Mouse (Mus musculus): ENCODE measurements around the gene Mcat. TPM values are rescaled to one million over a fixed set of nuclear protein-coding genes. Genes with fewer than 3 reads are reported as not detected.

The Mcat gene
- total and polyA plus RNA-seq, 3 experiments, result 32.2 to 40.8 (median 38.7) TPM

DNA sequence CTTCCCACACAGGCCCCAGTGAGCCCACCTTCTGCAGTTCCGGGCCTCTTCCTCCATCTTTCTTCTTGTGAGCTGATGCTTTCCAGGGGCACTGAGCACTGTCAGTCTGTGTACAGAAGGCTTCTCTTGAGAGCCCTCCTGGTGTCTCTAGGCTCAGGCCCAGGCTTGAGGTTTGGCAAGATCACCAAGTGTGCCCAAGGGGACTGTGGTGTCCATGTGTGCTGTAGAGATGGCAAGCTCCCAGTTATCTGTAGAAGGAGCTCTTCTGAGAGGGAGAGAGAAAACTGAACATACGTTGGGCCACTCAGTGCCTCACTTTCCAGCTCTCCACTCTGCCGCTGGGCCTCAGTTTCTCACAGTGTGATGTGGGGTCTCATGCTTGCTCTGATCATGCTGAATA, 4.1 kb upstream of the Mcat start:
- 91% methylated on average over 3 of the region's 3 CpGs for WGBS
- H3K27ac ChIP-seq, result no peak overlapping the region
- no peaks in the 10 kb centered on the region for H3K36me3 ChIP-seq (ENCODE audit: control insufficient read depth, insufficient read depth, low read length)
- no peaks in the 10 kb centered on the region for H3K27me3 ChIP-seq (ENCODE audit: control insufficient read depth, insufficient read depth, low read length)
- H3K4me1 ChIP-seq (ENCODE audit: control insufficient read depth, insufficient read depth, low read length), result peaks cover 8% of the 10 kb centered on the region
- no peak overlapping the region for H3K4me3 ChIP-seq
- intact Hi-C loops (cut with DNase I), result loop anchor here (5.0 kb wide), 1 partner anchor 40 kb away; no protein-coding TSS in a partner anchor
- TF ChIP-seq EP300 (IDR thresholded peaks at IDR 0.05; ENCODE audit: insufficient read depth, low read depth, low read length) (no peak), POLR2A (IDR thresholded peaks at IDR 0.05; ENCODE audit: insufficient read depth, low read depth, low read length) (no peak), CTCF (IDR thresholded peaks at IDR 0.05) (no peak)
- no peak overlapping the region for H3K9ac ChIP-seq (ENCODE audit: low read depth, low read length)
- H3K79me2 ChIP-seq (replicated peaks; ENCODE audit: control insufficient read depth, insufficient read depth, low read length), result no peaks in the 10 kb centered on the region
- no peak for DNase-seq

GRCm38 (mm10) chr15:83566006-83566405, 2.4 kb upstream of the Mcat start:
- H3K27ac ChIP-seq, result no peak overlapping the region
- no peaks in the 10 kb centered on the region for H3K27me3 ChIP-seq (ENCODE audit: control insufficient read depth, insufficient read depth, low read length)
- H3K79me2 ChIP-seq (replicated peaks; ENCODE audit: control insufficient read depth, insufficient read depth, low read length), result no peaks in the 10 kb centered on the region
- TF ChIP-seq POLR2A (IDR thresholded peaks at IDR 0.05; ENCODE audit: insufficient read depth, low read depth, low read length) (no peak), CTCF (IDR thresholded peaks at IDR 0.05) (no peak)
- intact Hi-C loops (cut with DNase I), result loop anchor here (5.0 kb wide), 1 partner anchor 41 kb away; no protein-coding TSS in a partner anchor
- WGBS, result 68% methylated on average over 5 of the region's 5 CpGs
- no peak overlapping the region for H3K4me3 ChIP-seq
- no peak for DNase-seq
- H3K9ac ChIP-seq (ENCODE audit: low read depth, low read length), result no peak overlapping the region
- H3K4me1 ChIP-seq (ENCODE audit: control insufficient read depth, insufficient read depth, low read length), result peaks cover 9% of the 10 kb centered on the region
- no peaks in the 10 kb centered on the region for H3K36me3 ChIP-seq (ENCODE audit: control insufficient read depth, insufficient read depth, low read length)

- TF ChIP-seq CTCF (IDR thresholded peaks at IDR 0.05), result no peak
- TF ChIP-seq POLR2A (IDR thresholded peaks at IDR 0.05; ENCODE audit: insufficient read depth, low read depth, low read length), result no peak
- no peak for TF ChIP-seq EP300 (IDR thresholded peaks at IDR 0.05; ENCODE audit: insufficient read depth, low read depth, low read length)
- Histone ChIP-seq H3K4me3 (no peak overlapping the region), H3K4me1 (ENCODE audit: control insufficient read depth, insufficient read depth, low read length) (peaks cover 9% of the 10 kb centered on the region), H3K79me2 (replicated peaks; ENCODE audit: control insufficient read depth, insufficient read depth, low read length) (no peaks in the 10 kb centered on the region), H3K9ac (ENCODE audit: low read depth, low read length) (no peak overlapping the region), H3K27me3 (ENCODE audit: control insufficient read depth, insufficient read depth, low read length) (no peaks in the 10 kb centered on the region), H3K36me3 (ENCODE audit: control insufficient read depth, insufficient read depth, low read length) (no peaks in the 10 kb centered on the region), H3K27ac (peak overlapping the region; percentile 3; the same call in 1 of the 2 replicates)
- intact Hi-C loops (cut with DNase I), result loop anchor here (5.0 kb wide), 1 partner anchor 42 kb away; no protein-coding TSS in a partner anchor
- peak; percentile 49 to 70 for DNase-seq
- WGBS, result 74% methylated on average over 3 of the region's 3 CpGs
Measured at GRCm38 (mm10) chr15:83565434-83565833, 1.8 kb upstream of the Mcat start.

DNA sequence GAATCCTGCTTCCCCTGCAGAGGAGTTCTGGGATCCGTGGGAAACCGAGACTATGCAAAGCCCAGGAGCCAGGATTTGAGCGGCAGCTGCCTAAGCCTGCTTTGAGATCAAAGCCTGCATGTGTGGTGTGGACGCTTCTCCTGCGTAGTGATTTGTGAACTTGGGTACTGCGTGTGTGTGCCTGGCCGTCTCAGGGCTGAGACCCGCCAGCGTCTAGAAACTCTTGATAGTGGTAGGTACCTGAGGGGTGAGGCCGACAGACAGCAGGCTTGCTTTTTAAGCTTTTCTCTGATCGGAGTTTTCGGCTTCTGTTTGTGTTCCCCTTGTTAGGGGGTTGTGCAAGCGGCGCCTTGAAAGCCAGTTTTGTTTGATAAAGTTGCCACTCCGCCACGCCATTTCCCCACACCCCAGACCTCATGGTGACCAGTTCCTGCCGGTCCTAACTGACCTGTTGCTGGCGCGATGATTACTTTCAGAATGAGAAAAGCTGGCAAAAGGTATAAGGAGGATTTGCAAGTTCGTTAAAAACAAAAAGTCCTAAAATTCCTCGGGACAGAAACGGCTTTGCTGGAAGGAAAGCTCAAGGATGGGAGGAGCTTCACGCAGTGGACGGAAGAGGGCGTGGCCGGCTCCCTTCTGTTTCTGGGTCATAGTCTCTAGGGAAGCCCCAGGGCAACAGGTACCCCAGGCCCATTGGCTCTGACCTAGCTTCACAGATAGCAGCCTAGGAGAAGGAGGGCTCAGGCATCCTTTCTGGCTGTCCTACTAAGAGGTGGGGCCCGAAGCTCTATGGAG, 467 bp upstream of the Mcat start:
- TF ChIP-seq EP300 (IDR thresholded peaks at IDR 0.05; ENCODE audit: insufficient read depth, low read depth, low read length) (0 out of 2 replicates have a peak, but pooled peaks have one; percentile 12), POLR2A (IDR thresholded peaks at IDR 0.05; ENCODE audit: insufficient read depth, low read depth, low read length) (peak; percentile 66), CTCF (IDR thresholded peaks at IDR 0.05) (no peak)
- DNase-seq, result peak; percentile 72 to 75
- under 1% methylated on average over 27 of the region's 27 CpGs for WGBS
- no peaks in the 10 kb centered on the region for H3K79me2 ChIP-seq (replicated peaks; ENCODE audit: control insufficient read depth, insufficient read depth, low read length)
- H3K27ac ChIP-seq, result peak overlapping the region; percentile 92
- H3K9ac ChIP-seq (ENCODE audit: low read depth, low read length), result peak overlapping the region; percentile 76
- intact Hi-C loops (cut with DNase I), result loop anchor here (5.0 kb wide), 1 partner anchor 37 kb away; the partner anchor contains the start of gene Bik
- peaks cover 9% of the 10 kb centered on the region for H3K4me1 ChIP-seq (ENCODE audit: control insufficient read depth, insufficient read depth, low read length)
- no peaks in the 10 kb centered on the region for H3K27me3 ChIP-seq (ENCODE audit: control insufficient read depth, insufficient read depth, low read length)
- H3K4me3 ChIP-seq, result peak overlapping the region; percentile 80
- H3K36me3 ChIP-seq (ENCODE audit: control insufficient read depth, insufficient read depth, low read length), result no peaks in the 10 kb centered on the region

GRCm38 (mm10) chr15:83562626-83563270, 839 bp downstream of the Mcat start:
- Histone ChIP-seq H3K36me3 (ENCODE audit: control insufficient read depth, insufficient read depth, low read length) (no peaks in the 10 kb centered on the region), H3K4me1 (ENCODE audit: control insufficient read depth, insufficient read depth, low read length) (peaks cover 9% of the 10 kb centered on the region), H3K9ac (ENCODE audit: low read depth, low read length) (no peak overlapping the region), H3K79me2 (replicated peaks; ENCODE audit: control insufficient read depth, insufficient read depth, low read length) (no peaks in the 10 kb centered on the region), H3K4me3 (peak overlapping the region; percentile 80), H3K27ac (peak overlapping the region; percentile 92), H3K27me3 (ENCODE audit: control insufficient read depth, insufficient read depth, low read length) (no peaks in the 10 kb centered on the region)
- WGBS, result 43% methylated on average over 15 of the region's 15 CpGs
- intact Hi-C loops (cut with DNase I), result loop anchor here (5.0 kb wide), 1 partner anchor 35 kb away; the partner anchor contains the start of gene Bik
- peak; percentile 87 to 92 for DNase-seq
- TF ChIP-seq POLR2A (IDR thresholded peaks at IDR 0.05; ENCODE audit: insufficient read depth, low read depth, low read length) (peak; percentile 60; the same call in 1 of the 2 replicates), EP300 (IDR thresholded peaks at IDR 0.05; ENCODE audit: insufficient read depth, low read depth, low read length) (no peak)

Data from heart, adult 2 months (tissue).